Mouse (Mus musculus) adipocyte (in vitro differentiated cells): Measurements from ENCODE around the gene Trp53.

Experiments used
- DNase-seq: peaks from one replicate; pipeline ENCODE4 v3.0.0-alpha.2; 2016; ENCODE audit warnings: low spot score

The Trp53 gene

GRCm38 (mm10) chr11:69560896-69561854, 19.0 kb upstream of the Trp53 start:
- DNase-seq: no peak

GRCm38 (mm10) chr11:69563373-69563772, 16.8 kb upstream of the Trp53 start:
- no peak for DNase-seq

- no peak for DNase-seq
Measured at GRCm38 (mm10) chr11:69564391-69564790, 15.8 kb upstream of the Trp53 start.

- no peak for DNase-seq
Measured at GRCm38 (mm10) chr11:69565131-69565530, 15.0 kb upstream of the Trp53 start.

- DNase-seq: no peak
Measured at GRCm38 (mm10) chr11:69575220-69575619, 4.9 kb upstream of the Trp53 start.

- DNase-seq: no peak
Measured at GRCm38 (mm10) chr11:69576307-69576706, 3.9 kb upstream of the Trp53 start.

GRCm38 (mm10) chr11:69578301-69578700, 1.9 kb upstream of the Trp53 start:
- no peak for DNase-seq

- DNase-seq: peak; percentile 99
Measured at GRCm38 (mm10) chr11:69579128-69580017, 786 bp upstream of the Trp53 start.

GRCm38 (mm10) chr11:69580572-69581146, 500 bp downstream of the Trp53 start:
- no peak for DNase-seq

GRCm38 (mm10) chr11:69581147-69581688, 1.1 kb downstream of the Trp53 start:
- DNase-seq: peak; percentile 93

GRCm38 (mm10) chr11:69581814-69582213, 1.7 kb downstream of the Trp53 start:
- peak; percentile 51 for DNase-seq

- no peak for DNase-seq
Measured at GRCm38 (mm10) chr11:69582230-69582805, 2.2 kb downstream of the Trp53 start.

GRCm38 (mm10) chr11:69584008-69584407, 3.8 kb downstream of the Trp53 start:
- DNase-seq: no peak

GRCm38 (mm10) chr11:69584937-69585336, 4.8 kb downstream of the Trp53 start:
- DNase-seq: no peak

- no peak for DNase-seq
Measured at GRCm38 (mm10) chr11:69585718-69586325, 5.7 kb downstream of the Trp53 start.

- no peak for DNase-seq
Measured at GRCm38 (mm10) chr11:69589207-69589834, 9.2 kb downstream of the Trp53 start.

GRCm38 (mm10) chr11:69590622-69591021, 10.5 kb downstream of the Trp53 start:
- no peak for DNase-seq

- no peak for DNase-seq
Measured at GRCm38 (mm10) chr11:69591424-69591823, 11.3 kb downstream of the Trp53 start.

GRCm38 (mm10) chr11:69591899-69592637, 11.9 kb downstream of the Trp53 start:
- DNase-seq: peak; percentile 39

- no peak for DNase-seq
Measured at GRCm38 (mm10) chr11:69592799-69593198, 12.6 kb downstream of the Trp53 start.
